Mouse (Mus musculus): ENCODE data around the gene Gm39566. TPM values are rescaled to one million over a fixed set of nuclear protein-coding genes. Genes with fewer than 3 reads are reported as not detected.

Gene Gm39566
- polyA plus RNA-seq, 1 experiment from 2014 or later = not detected

DNA sequence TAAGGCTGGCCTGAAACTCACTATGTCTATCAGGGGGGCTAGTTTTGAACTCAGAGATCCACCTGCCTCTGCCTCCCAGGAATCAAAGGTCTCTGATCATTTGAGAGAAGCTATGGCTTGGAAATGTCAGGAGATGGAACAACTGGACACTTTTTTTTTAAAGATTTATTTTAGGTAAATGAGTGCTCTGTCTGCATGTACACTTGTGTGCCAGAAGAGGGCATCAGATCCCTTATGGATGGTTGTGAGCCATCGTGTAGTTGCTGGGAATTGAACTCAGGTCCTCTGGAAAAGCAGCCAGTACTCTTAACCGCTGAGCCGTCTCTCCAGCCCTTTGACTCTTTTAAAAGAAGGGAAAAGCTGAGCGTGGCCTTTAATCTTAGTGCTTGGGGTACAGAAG is 8.7 kb downstream of the Gm39566 start:
- H3K4me1 ChIP-seq (ENCODE audit: control insufficient read depth, insufficient read depth, low read length) = peaks cover 15% of the 10 kb centered on the region
- no peaks in the 10 kb centered on the region for H3K36me3 ChIP-seq (replicated peaks; ENCODE audit: control insufficient read depth, insufficient read depth, low read depth, low read length)
- H3K9ac ChIP-seq (replicated peaks; ENCODE audit: low read length) = no peak overlapping the region
- no peak overlapping the region for H3K27ac ChIP-seq (replicated peaks; ENCODE audit: low read depth, low read length)
- H3K27me3 ChIP-seq (ENCODE audit: control insufficient read depth, insufficient read depth, low read length) = peaks cover 36% of the 10 kb centered on the region
- WGBS = 77% methylated on average over 4 of the region's 4 CpGs
- H3K4me2 ChIP-seq (ENCODE audit: low read depth, low read length) = no peak overlapping the region
- no peak for DNase-seq (ENCODE audit: low spot score)
- H3K9me3 ChIP-seq (replicated peaks; ENCODE audit: control insufficient read depth, low read length) = no peaks in the 10 kb centered on the region; the same call in 1 of the 2 replicates
- no peak for ATAC-seq (replicated peaks; ENCODE audit: insufficient number of reproducible peaks, low FRiP score, low TSS enrichment, low read depth)
- H3K4me3 ChIP-seq (ENCODE audit: low read depth, low read length) = no peak overlapping the region

DNA sequence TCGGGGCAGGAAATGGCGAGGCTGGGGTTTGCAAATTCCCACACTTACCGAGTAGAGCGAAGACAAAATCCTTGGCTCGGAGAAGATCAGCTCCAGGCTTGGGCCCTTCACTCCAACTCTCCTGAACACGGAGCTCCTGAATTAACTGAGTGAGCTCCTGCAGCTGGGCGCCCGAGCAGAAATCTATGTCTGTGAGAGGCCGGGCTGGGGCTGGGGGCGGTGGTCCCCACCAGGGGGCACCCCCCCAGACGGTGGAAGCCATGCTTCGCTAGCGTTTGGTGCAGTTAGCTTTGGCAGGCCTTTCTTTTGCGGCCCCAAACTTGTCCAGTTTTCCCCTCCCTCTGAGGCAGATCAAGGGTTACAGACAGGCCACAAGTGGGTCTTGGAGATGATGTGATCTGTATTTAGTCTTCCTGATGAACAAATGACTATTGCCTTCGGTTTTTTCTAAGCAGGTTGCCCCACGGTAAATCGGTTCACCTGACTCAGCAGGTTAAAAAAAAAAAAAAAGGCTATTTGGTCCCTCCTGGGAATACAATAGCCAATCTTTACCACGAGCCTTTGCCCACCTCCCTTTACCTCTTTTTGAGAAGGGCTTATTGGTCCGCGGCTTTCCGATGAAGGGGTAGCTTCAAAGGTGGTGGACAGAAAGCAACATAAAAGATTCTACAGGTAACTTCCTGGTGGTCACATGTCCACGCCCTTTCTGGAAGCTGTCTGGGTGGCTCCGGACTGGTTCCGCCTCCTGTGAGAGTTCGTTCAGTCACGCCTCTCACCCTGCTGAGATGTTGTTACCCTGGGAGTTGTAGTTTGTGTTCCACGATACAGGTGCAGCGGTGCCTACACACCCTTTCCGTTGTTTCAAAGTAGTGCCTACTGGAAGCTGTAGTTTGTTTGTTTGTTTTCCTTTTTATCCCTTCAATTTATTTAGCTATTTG is 9.9 kb downstream of the Gm39566 start, which contains the start of gene Tmem102:
Gene Tmem102, minus strand, starts transcription at position 653 of the 938 bp plus-strand sequence.
- DNase-seq (ENCODE audit: low spot score) = no peak

DNA sequence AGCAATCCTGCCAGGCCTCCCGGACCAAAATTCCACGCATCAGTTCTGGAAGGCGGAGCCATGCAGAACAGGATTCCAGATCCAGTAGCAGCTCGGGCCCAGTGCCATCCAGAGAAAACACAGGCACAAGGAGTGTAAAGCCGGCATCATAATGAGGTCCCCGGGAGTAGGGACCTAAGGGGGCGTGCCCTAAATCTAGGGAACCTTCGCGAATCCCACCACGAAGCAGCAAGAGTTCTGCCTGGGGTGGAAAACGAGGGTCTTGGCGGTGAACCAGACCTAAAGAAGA is 10.5 kb downstream of the Gm39566 start:
- Histone ChIP-seq H3K4me3 (ENCODE audit: low read depth, low read length) (no peak overlapping the region), H3K27ac (replicated peaks; ENCODE audit: low read depth, low read length) (no peak overlapping the region), H3K9me3 (replicated peaks; ENCODE audit: control insufficient read depth, low read length) (no peaks in the 10 kb centered on the region; the same call in 1 of the 2 replicates), H3K36me3 (replicated peaks; ENCODE audit: control insufficient read depth, insufficient read depth, low read depth, low read length) (no peaks in the 10 kb centered on the region), H3K4me1 (ENCODE audit: control insufficient read depth, insufficient read depth, low read length) (peaks cover 19% of the 10 kb centered on the region), H3K4me2 (ENCODE audit: low read depth, low read length) (peak overlapping the region; percentile 94; the same call in 1 of the 2 replicates), H3K9ac (replicated peaks; ENCODE audit: low read length) (no peak overlapping the region), H3K27me3 (ENCODE audit: control insufficient read depth, insufficient read depth, low read length) (peaks cover 38% of the 10 kb centered on the region)
- ATAC-seq (replicated peaks; ENCODE audit: insufficient number of reproducible peaks, low FRiP score, low TSS enrichment, low read depth) = no peak
- DNase-seq (ENCODE audit: low spot score) = no peak
- 6% methylated on average over 12 of the region's 12 CpGs for WGBS

More for the DNA sequence above, 9.9 kb downstream of the Gm39566 start, which contains the start of gene Tmem102:
- Histone ChIP-seq H3K9me3 (replicated peaks; ENCODE audit: control insufficient read depth, low read length) (no peaks in the 10 kb centered on the region; the same call in 1 of the 2 replicates), H3K36me3 (replicated peaks; ENCODE audit: control insufficient read depth, insufficient read depth, low read depth, low read length) (no peaks in the 10 kb centered on the region), H3K4me3 (ENCODE audit: low read depth, low read length) (no peak within 1 kb of the TSS), H3K4me2 (ENCODE audit: low read depth, low read length) (peak within 1 kb of the TSS; percentile 94), H3K4me1 (ENCODE audit: control insufficient read depth, insufficient read depth, low read length) (peaks cover 15% of the 10 kb centered on the region), H3K27me3 (ENCODE audit: control insufficient read depth, insufficient read depth, low read length) (peaks cover 38% of the 10 kb centered on the region), H3K9ac (replicated peaks; ENCODE audit: low read length) (no peak within 1 kb of the TSS), H3K27ac (replicated peaks; ENCODE audit: low read depth, low read length) (no peak within 1 kb of the TSS)
- no peak for ATAC-seq (replicated peaks; ENCODE audit: insufficient number of reproducible peaks, low FRiP score, low TSS enrichment, low read depth)
- 5% methylated on average over 29 of the region's 29 CpGs for WGBS

DNA sequence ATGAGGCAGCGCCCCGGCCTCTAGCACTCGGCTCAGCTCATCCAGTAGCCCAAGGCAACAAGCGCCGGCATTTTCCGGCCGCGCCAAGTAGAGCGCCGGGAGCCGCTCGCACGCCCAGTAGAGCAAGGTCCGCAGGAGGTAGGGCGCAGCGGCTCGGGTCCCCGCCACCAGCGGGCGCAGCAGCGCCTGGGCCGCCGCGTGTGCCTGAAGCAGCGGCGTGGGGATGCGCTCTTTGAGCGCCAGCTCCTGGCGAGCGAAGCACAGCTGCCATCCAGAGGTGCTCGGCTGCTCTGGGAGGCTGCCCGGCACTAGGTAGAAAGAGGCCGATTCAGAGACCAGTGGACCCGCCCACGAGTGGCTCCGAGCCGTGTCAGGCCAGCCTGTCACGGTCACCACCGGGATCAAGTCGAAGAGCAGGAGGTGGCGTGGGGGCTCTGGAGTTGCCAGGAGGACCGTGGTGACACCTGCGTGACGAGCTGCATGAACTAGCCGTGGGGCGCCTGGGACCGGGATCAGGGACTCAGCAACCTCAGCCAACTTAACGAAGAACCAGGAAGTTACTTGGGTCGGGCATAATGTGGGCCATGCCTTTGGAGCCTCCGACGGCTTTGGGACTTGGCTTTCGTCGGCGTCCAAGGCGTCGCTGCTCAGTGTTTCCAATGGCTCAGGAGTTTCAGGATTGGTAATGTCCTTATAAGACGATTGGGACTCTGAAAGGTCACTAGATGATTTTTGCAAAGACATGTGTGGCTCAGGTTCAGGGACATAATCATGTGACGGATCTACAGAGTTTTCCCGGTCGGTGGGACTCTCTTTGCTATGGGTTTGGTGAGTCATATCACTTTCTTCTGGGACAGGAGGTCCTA is 11.1 kb downstream of the Gm39566 start:
- 1% methylated on average over 60 of the region's 60 CpGs for WGBS
- peak overlapping the region; percentile 34 for H3K4me3 ChIP-seq (ENCODE audit: low read depth, low read length)
- H3K9ac ChIP-seq (replicated peaks; ENCODE audit: low read length) = peak overlapping the region; percentile 22
- H3K27ac ChIP-seq (replicated peaks; ENCODE audit: low read depth, low read length) = no peak overlapping the region
- ATAC-seq (replicated peaks; ENCODE audit: insufficient number of reproducible peaks, low FRiP score, low TSS enrichment, low read depth) (peak; percentile 19; the same call in 1 of the 2 replicates), DNase-seq (ENCODE audit: low spot score) (peak; percentile 83)
- H3K36me3 ChIP-seq (replicated peaks; ENCODE audit: control insufficient read depth, insufficient read depth, low read depth, low read length) = no peaks in the 10 kb centered on the region
- peaks cover 43% of the 10 kb centered on the region for H3K27me3 ChIP-seq (ENCODE audit: control insufficient read depth, insufficient read depth, low read length)
- H3K4me2 ChIP-seq (ENCODE audit: low read depth, low read length) = peak overlapping the region; percentile 94
- H3K4me1 ChIP-seq (ENCODE audit: control insufficient read depth, insufficient read depth, low read length) = peaks cover 22% of the 10 kb centered on the region
- no peaks in the 10 kb centered on the region; the same call in 1 of the 2 replicates for H3K9me3 ChIP-seq (replicated peaks; ENCODE audit: control insufficient read depth, low read length)

DNA sequence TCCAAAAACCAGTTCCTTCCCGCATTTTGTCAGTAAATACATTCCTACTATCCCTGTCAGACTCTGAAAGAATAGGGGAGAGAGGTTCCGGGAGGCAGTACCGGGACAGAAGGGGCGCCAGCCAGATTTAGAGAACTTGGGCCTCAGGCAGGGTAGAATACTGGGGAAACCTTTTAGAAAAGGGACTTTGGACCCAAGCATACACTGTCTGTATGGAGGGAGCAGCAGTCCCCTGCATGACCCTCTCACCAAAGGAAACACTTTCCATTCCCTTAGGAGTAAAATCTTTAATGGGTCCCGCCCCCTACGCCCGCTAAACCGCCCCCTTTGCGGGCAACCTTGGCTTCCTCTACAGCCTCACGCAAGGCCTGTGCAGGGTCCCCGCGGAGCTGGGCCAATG is 11.8 kb downstream of the Gm39566 start:
- peaks cover 43% of the 10 kb centered on the region for H3K27me3 ChIP-seq (ENCODE audit: control insufficient read depth, insufficient read depth, low read length)
- H3K9ac ChIP-seq (replicated peaks; ENCODE audit: low read length) = peak overlapping the region; percentile 22
- DNase-seq (ENCODE audit: low spot score) = no peak
- no peak for ATAC-seq (replicated peaks; ENCODE audit: insufficient number of reproducible peaks, low FRiP score, low TSS enrichment, low read depth)
- no peaks in the 10 kb centered on the region; the same call in 1 of the 2 replicates for H3K9me3 ChIP-seq (replicated peaks; ENCODE audit: control insufficient read depth, low read length)
- peak overlapping the region; percentile 94 for H3K4me2 ChIP-seq (ENCODE audit: low read depth, low read length)
- H3K4me3 ChIP-seq (ENCODE audit: low read depth, low read length) = peak overlapping the region; percentile 34
- H3K27ac ChIP-seq (replicated peaks; ENCODE audit: low read depth, low read length) = no peak overlapping the region
- no peaks in the 10 kb centered on the region for H3K36me3 ChIP-seq (replicated peaks; ENCODE audit: control insufficient read depth, insufficient read depth, low read depth, low read length)
- WGBS = 1% methylated on average over 12 of the region's 12 CpGs
- peaks cover 22% of the 10 kb centered on the region for H3K4me1 ChIP-seq (ENCODE audit: control insufficient read depth, insufficient read depth, low read length)

DNA sequence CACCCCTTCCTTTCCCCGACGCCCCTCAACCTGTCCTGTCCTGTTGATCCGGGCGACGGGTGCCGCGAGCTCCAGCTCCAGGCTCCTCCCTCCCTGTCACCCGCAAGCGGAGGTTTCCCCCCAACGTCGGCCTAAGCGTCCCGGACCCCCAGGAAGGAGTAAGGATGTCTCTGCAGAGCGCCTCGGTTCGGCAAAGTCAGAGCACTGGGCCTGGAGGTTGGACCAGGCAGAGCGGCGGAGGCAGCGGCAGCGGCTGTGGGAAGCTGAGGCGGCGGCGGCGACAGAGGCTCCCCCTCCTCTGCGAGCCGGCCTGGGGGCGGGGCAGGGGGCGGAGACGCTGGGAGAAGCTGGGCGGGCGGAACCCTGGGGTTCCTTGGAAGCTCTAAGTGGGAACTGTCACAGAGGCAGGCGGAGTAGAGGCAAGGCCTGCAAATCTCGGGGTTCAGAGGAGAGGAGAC is 12.4 kb downstream of the Gm39566 start:
- 0% methylated on average over 33 of the region's 33 CpGs for WGBS
- Histone ChIP-seq H3K9ac (replicated peaks; ENCODE audit: low read length) (peak overlapping the region; percentile 62), H3K4me1 (ENCODE audit: control insufficient read depth, insufficient read depth, low read length) (peaks cover 22% of the 10 kb centered on the region), H3K4me2 (ENCODE audit: low read depth, low read length) (peak overlapping the region; percentile 94), H3K27ac (replicated peaks; ENCODE audit: low read depth, low read length) (no peak overlapping the region), H3K36me3 (replicated peaks; ENCODE audit: control insufficient read depth, insufficient read depth, low read depth, low read length) (no peaks in the 10 kb centered on the region), H3K9me3 (replicated peaks; ENCODE audit: control insufficient read depth, low read length) (no peaks in the 10 kb centered on the region; the same call in 1 of the 2 replicates), H3K27me3 (ENCODE audit: control insufficient read depth, insufficient read depth, low read length) (peaks cover 47% of the 10 kb centered on the region), H3K4me3 (ENCODE audit: low read depth, low read length) (peak overlapping the region; percentile 53)
- peak; percentile 81 for DNase-seq (ENCODE audit: low spot score)
- peak; percentile 16; the same call in 1 of the 2 replicates for ATAC-seq (replicated peaks; ENCODE audit: insufficient number of reproducible peaks, low FRiP score, low TSS enrichment, low read depth)

DNA sequence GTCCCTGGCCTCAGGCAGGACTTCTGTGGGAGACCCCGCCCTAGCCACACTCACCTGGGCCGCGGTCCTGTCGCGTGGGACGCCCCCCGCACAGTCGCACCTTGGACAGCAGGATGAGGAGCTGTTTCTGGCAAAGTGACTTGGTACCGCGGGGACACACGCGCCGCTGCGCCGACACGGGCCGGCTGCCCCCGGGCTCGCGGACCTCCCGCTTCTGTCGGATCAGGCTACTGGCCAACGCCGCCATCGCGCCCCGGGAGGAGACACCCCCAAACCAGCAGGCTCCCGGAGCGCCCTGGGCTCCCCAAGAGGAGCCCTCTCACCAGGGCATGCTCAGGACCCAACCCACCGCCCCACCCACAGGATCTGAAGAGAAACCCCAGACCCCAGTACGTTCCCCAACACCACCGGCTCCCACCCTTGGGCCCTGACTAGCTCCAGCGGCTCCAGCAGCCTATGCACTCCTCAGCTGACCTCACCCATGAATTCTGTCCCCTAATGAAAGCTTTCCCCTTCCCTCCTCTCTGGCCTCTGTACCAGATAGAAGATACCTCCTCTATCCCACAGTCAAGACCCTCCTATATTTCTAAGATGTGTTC is 13.6 kb downstream of the Gm39566 start, which contains the start of gene Fgf11:
Gene Fgf11, minus strand, starts transcription at position 479 of the 599 bp plus-strand sequence.
- H3K4me1 ChIP-seq (ENCODE audit: control insufficient read depth, insufficient read depth, low read length) = peaks cover 22% of the 10 kb centered on the region
- peaks cover 49% of the 10 kb centered on the region for H3K27me3 ChIP-seq (ENCODE audit: control insufficient read depth, insufficient read depth, low read length)

More for the DNA sequence above, 13.6 kb downstream of the Gm39566 start, which contains the start of gene Fgf11:
- no peak for DNase-seq (ENCODE audit: low spot score)
- ATAC-seq (replicated peaks; ENCODE audit: insufficient number of reproducible peaks, low FRiP score, low TSS enrichment, low read depth) = no peak
- under 1% methylated on average over 33 of the region's 33 CpGs for WGBS
- peak within 1 kb of the TSS; percentile 94 for H3K4me2 ChIP-seq (ENCODE audit: low read depth, low read length)
- 0 out of 2 replicates have a peak within 1 kb of the TSS, but pooled peaks have one; percentile 54 for H3K27ac ChIP-seq (replicated peaks; ENCODE audit: low read depth, low read length)
- peak within 1 kb of the TSS; percentile 66 for H3K9ac ChIP-seq (replicated peaks; ENCODE audit: low read length)
- H3K9me3 ChIP-seq (replicated peaks; ENCODE audit: control insufficient read depth, low read length) = no peaks in the 10 kb centered on the region; the same call in 1 of the 2 replicates
- H3K4me3 ChIP-seq (ENCODE audit: low read depth, low read length) = peak within 1 kb of the TSS; percentile 53
- H3K36me3 ChIP-seq (replicated peaks; ENCODE audit: control insufficient read depth, insufficient read depth, low read depth, low read length) = no peaks in the 10 kb centered on the region

All from embryonic facial prominence, embryonic 11.5 days (tissue).